Mouse (Mus musculus) midbrain, embryonic 15.5 days (tissue): ENCODE results near the gene Cacnb4. TPM values are rescaled to one million over a fixed set of nuclear protein-coding genes. Genes with fewer than 3 reads are reported as not detected.

Experiments used
- ATAC-seq: fragments of 200-750 bp; cut with Nextera tagmentation; replicated peaks from 2 replicates; pipeline ENCODE4 v1.8.0; 2017; ENCODE audit warnings: moderate TSS enrichment
- H3K27ac ChIP-seq: fragments of 300-500 bp; sonication (generic); 2 replicates; pipeline ENCODE4 v1.5.1; 2015; ENCODE audit warnings: mild to moderate bottlenecking, inconsistent platforms
- H3K27me3 ChIP-seq: fragments of 300-500 bp; sonication (generic); replicated peaks from 2 replicates; pipeline ENCODE4 v1.6.1; 2015; ENCODE audit warnings: inconsistent platforms
- H3K36me3 ChIP-seq: fragments of 300-500 bp; sonication (generic); replicated peaks from 2 replicates; pipeline ENCODE4 v1.6.1; 2015; ENCODE audit warnings: inconsistent platforms
- H3K4me1 ChIP-seq: fragments of 300-500 bp; sonication (generic); 2 replicates; pipeline ENCODE4 v1.6.1; 2015; ENCODE audit warnings: inconsistent platforms
- H3K4me2 ChIP-seq: fragments of 300-500 bp; sonication (generic); 2 replicates; pipeline ENCODE4 v1.6.1; 2015; ENCODE audit warnings: inconsistent platforms, mild to moderate bottlenecking, moderate library complexity
- H3K4me3 ChIP-seq: fragments of 300-500 bp; sonication (generic); 2 replicates; pipeline ENCODE4 v1.5.1; 2015; ENCODE audit warnings: mild to moderate bottlenecking, inconsistent platforms
- H3K9ac ChIP-seq: fragments of 300-500 bp; sonication (generic); 2 replicates; pipeline ENCODE4 v1.6.1; 2015; ENCODE audit warnings: mild to moderate bottlenecking, inconsistent platforms
- H3K9me3 ChIP-seq: fragments of 300-500 bp; sonication (generic); 2 replicates; pipeline ENCODE4 v1.6.1; 2016; ENCODE audit warnings: inconsistent platforms
- WGBS: fragments of 180-500 bp; shearing (Covaris S2); methylation state at CpG from one replicate; pipeline ENCODE4 v1.1.7; 2015; ENCODE audit warnings: mixed read lengths; 5-methylcytosine and 5-hydroxymethylcytosine counted together
- polyA plus RNA-seq: library from polyadenylated mRNA; unstranded; fragments of >200 nt; fragmentation: Nextera tagmentation; extraction: Ambion mirVana; gene quantifications from 2 replicates; pipeline ENCODE4 v1.2.1, GENCODE M21; 2015

Cacnb4 gene
- polyA plus RNA-seq, 1 experiment from 2014 or later = 13.7 TPM

DNA sequence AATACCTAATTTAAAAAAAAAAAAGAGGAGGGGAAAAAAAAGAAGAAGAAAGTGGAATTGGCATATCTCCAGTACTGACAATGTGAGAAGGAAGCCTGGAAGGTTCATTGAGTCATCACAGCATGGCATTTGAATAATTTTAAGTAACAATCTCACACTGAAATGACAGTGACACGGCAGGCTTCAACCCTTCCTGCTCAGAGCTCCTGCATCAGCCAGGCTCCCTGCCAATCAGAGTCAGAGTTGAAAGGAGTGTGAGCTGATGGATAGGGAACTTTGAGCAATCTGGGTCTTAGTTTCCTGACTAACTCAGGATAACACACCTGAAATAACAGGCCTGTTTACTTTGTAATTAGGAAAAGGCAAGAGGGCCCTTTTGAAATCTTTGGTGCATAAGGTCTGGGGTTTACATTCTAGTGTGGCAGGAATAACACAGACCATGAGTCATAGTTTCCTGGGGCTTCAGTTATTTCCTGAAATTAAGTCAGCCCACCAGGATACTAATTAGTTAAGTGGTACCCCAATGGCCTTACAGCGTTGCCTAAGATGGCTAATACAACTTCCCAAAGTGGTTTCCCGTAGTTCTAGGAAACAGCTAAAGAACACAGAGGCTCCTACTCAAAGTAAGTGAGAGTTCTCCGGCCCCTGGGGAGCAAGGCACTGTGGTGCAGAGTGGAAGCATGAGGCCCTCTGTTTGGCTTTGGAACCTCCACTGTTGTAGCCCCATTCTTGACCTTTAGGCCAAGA, 204.9 kb downstream of the Cacnb4 start:
- Histone ChIP-seq H3K4me3 (no peak overlapping the region), H3K4me1 (no peaks in the 10 kb centered on the region), H3K27me3 (no peaks in the 10 kb centered on the region), H3K9ac (no peak overlapping the region), H3K9me3 (no peaks in the 10 kb centered on the region), H3K27ac (no peak overlapping the region), H3K36me3 (peaks cover 8% of the 10 kb centered on the region), H3K4me2 (no peak overlapping the region)
- WGBS = 52% methylated on average over 4 of the region's 4 CpGs
- ATAC-seq = no peak

DNA sequence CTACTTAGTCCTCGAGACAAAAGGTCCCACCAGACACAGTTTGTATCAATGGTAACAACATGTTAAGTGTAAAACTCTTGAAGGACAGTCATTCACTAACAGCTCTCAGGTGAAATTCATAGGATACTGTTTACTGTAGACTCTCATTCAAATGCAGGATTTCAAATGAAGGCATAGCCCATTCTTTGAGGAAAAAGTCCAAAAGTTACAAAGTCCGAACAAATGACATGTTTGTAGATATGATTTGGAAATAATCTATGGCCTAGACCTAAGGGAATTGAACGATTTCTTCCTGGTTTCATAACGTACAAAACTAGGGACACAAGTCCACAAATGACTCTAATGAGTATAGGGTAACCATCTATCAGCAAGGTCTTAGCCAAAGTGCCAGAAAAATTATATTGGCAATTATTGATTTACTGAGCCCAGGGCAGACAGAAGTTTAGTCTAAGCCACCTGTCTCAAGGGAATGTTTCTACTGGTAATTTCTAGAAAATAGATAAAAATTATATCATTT, 206.5 kb downstream of the Cacnb4 start:
- Histone ChIP-seq H3K4me3 (no peak overlapping the region), H3K27me3 (no peaks in the 10 kb centered on the region), H3K4me1 (no peaks in the 10 kb centered on the region), H3K4me2 (no peak overlapping the region), H3K9ac (no peak overlapping the region), H3K27ac (no peak overlapping the region), H3K36me3 (0 out of 2 replicates have a peak, but pooled peaks cover 8% of the 10 kb centered on the region), H3K9me3 (no peaks in the 10 kb centered on the region)
- 88% methylated on average over 4 of the region's 4 CpGs for WGBS
- ATAC-seq = no peak

DNA sequence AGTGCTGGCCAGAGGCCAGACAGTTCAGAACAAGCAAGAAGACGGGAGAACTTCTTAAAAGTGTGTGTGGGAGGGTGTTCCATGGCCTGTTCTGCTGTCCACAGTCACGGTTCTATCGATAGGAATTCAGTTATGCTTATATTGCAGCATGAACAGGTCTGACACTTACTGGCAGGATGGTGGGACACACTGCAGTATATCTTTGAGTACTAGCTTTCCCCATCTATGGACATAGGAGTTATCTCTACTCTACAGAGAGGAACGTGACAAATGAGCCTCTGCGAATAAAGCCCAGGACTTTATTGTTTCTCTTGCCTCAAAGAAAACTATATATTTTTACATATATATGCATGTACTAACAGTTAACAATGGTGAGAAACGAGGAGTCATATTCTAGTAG, 209.0 kb downstream of the Cacnb4 start:
- Histone ChIP-seq H3K4me1 (no peaks in the 10 kb centered on the region), H3K4me2 (no peak overlapping the region), H3K4me3 (no peak overlapping the region), H3K27me3 (no peaks in the 10 kb centered on the region), H3K9me3 (no peaks in the 10 kb centered on the region), H3K27ac (no peak overlapping the region), H3K9ac (no peak overlapping the region), H3K36me3 (no peaks in the 10 kb centered on the region)
- 85% methylated on average over 6 of the region's 6 CpGs for WGBS
- ATAC-seq = no peak

DNA sequence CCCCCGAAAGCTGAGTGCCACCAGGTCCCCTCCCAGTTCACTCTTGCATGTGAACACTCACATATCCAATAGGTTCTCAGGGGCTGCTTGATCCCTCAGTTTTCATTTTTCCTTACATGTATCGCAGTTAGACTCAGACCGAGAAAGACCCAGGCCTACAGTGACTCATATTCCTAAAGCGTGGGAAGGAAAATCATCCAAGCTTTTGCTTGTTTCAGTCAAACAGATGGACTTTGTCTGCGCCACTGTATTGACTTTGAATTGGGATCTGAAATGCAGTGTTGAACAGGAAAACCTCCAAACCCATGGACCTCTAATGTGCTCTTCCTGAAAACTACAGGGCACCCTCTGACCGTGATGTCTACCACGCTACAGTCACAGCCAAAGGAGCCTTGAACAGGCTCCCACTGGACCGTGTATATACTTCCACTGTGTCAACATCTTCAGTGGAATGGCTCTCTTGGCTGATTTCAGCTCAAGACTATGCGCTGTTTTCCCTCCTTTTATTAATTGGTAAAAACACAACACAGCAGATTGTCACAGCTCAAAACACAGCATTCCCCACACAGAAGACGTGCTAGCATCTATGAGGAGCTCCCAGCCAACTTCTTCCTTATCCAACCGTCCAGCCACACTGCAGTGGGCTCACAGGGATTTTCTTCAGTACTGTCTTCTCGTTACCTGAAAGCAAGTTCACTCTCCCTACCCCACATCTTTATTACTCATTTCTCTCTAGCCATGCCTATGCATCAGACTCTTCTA, 215.2 kb downstream of the Cacnb4 start:
- H3K27me3 ChIP-seq = no peaks in the 10 kb centered on the region
- no peak overlapping the region for H3K4me3 ChIP-seq
- no peaks in the 10 kb centered on the region for H3K9me3 ChIP-seq
- no peak overlapping the region for H3K9ac ChIP-seq
- H3K27ac ChIP-seq = no peak overlapping the region
- H3K4me2 ChIP-seq = no peak overlapping the region
- 92% methylated on average over 12 of the region's 12 CpGs for WGBS
- H3K36me3 ChIP-seq = no peaks in the 10 kb centered on the region
- no peak for ATAC-seq
- no peaks in the 10 kb centered on the region for H3K4me1 ChIP-seq

DNA sequence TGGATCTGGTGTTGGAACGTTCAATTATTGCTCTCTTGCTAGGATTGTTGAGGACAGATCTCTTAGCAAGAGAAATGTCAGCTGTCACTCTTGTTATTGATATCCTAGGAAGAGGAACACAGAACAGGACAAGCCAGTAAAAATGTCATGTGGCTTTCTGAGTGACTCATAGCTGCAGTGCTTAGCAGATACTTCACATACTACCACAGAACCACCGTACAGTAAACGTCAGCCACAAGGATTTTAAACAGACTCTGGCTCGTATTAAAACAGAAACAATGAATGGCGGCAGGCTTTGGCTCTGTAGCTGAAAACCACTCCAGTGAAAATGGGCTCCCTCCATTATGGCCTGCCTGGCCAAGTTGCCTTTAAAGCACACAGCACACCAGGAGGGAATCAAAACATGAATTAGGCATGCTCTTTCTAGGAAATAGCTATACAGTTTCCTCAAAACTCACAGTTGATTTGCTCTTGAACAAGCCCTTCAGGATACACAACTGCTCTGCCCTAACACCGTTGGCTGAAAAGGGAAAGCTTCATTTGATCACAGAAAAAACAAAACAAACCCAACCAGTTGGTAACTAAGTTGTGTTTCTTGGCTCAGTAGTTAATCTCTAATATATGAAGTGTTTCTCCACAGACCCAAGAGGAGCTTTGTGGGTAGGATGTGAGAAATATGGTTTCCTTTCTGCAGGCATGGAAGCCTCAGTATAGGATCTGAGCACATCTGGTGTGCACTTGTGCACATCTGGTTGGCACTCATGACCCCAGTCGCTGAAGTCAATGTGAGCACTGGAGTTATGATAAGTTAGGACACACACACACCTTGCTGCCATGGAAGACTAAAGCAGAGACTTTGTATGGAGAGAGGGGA, 220.8 kb downstream of the Cacnb4 start:
- Histone ChIP-seq H3K27me3 (no peaks in the 10 kb centered on the region), H3K4me3 (no peak overlapping the region), H3K36me3 (peaks cover 3% of the 10 kb centered on the region; the same call in 1 of the 2 replicates), H3K9me3 (no peaks in the 10 kb centered on the region), H3K4me1 (no peaks in the 10 kb centered on the region), H3K4me2 (no peak overlapping the region), H3K9ac (no peak overlapping the region), H3K27ac (no peak overlapping the region)
- no peak for ATAC-seq
- 70% methylated on average over 7 of the region's 7 CpGs for WGBS

DNA sequence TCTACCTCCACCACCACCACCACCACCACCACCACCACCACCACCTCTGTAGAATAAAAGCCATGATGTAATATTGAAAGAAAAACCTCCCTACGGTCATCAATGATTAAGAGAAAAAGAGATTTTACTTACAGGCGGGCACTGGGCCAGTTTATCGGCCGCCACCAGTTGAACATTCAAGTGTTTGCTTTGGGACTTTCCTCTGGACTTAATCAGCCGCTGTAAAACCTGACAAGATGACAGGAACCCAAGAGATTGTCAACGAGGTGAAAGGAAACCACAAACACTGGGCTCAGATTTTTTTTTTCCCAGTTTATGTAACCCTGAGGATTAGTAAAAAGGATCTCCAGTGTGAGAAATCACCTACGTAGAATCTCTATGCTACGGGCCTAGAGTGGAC, 226.8 kb downstream of the Cacnb4 start:
- no peak for ATAC-seq
- H3K4me1 ChIP-seq = no peaks in the 10 kb centered on the region
- no peak overlapping the region for H3K9ac ChIP-seq
- no peaks in the 10 kb centered on the region for H3K27me3 ChIP-seq
- H3K36me3 ChIP-seq = peaks cover 7% of the 10 kb centered on the region; the same call in 1 of the 2 replicates
- H3K4me2 ChIP-seq = no peak overlapping the region
- H3K4me3 ChIP-seq = no peak overlapping the region
- WGBS = 90% methylated on average over 8 of the region's 8 CpGs
- H3K9me3 ChIP-seq = no peaks in the 10 kb centered on the region
- H3K27ac ChIP-seq = no peak overlapping the region

DNA sequence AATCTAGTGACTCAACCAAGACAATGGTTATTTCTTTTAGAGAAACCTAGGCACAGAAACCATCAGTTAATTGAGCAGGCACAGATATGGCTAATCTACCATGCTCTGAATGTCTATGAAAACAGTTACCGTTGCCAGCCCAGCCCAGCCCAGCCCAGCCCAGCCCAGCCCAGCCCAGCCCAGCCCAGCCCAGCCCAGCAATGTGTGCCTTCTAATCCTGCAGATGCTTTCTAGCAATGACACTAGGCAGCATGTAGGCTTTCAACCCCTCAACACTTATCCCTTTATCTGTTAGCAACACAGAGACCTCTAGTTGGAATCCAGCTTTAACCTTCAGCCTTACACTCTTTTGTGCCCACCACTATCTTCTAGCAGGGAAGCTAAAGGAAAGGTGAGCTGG, 227.7 kb downstream of the Cacnb4 start:
- ATAC-seq = no peak
- WGBS = 85% methylated on average over 1 of the region's 1 CpGs
- H3K9ac ChIP-seq = no peak overlapping the region
- no peak overlapping the region for H3K4me3 ChIP-seq
- peaks cover 7% of the 10 kb centered on the region; the same call in 1 of the 2 replicates for H3K36me3 ChIP-seq
- H3K9me3 ChIP-seq = no peaks in the 10 kb centered on the region
- no peaks in the 10 kb centered on the region for H3K27me3 ChIP-seq
- no peak overlapping the region for H3K27ac ChIP-seq
- no peaks in the 10 kb centered on the region for H3K4me1 ChIP-seq
- no peak overlapping the region for H3K4me2 ChIP-seq

DNA sequence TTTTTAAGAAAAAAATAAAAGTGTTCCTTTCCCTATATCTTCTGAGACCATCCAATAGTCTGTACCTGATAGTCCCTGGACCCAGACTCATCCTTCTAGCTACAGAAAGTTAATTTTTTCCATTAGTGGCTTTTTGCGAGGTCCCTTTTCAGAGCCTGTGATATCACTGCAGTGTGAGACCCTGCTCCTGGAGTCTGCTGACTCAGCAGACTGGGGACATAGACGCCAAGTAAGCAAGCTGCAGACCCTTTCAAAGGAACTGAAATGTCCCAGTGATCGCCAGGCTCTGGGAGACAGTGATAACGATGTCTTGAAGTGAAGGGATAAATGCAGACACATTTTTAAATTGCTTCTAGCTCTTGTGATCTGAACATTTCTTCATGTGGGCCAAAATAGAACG, 230.0 kb downstream of the Cacnb4 start:
- no peaks in the 10 kb centered on the region for H3K4me1 ChIP-seq
- H3K27me3 ChIP-seq = no peaks in the 10 kb centered on the region
- 74% methylated on average over 5 of the region's 5 CpGs for WGBS
- H3K4me3 ChIP-seq = no peak overlapping the region
- no peak overlapping the region for H3K4me2 ChIP-seq
- H3K36me3 ChIP-seq = peaks cover 7% of the 10 kb centered on the region; the same call in 1 of the 2 replicates
- no peak overlapping the region for H3K9ac ChIP-seq
- no peaks in the 10 kb centered on the region for H3K9me3 ChIP-seq
- ATAC-seq = no peak
- no peak overlapping the region for H3K27ac ChIP-seq

DNA sequence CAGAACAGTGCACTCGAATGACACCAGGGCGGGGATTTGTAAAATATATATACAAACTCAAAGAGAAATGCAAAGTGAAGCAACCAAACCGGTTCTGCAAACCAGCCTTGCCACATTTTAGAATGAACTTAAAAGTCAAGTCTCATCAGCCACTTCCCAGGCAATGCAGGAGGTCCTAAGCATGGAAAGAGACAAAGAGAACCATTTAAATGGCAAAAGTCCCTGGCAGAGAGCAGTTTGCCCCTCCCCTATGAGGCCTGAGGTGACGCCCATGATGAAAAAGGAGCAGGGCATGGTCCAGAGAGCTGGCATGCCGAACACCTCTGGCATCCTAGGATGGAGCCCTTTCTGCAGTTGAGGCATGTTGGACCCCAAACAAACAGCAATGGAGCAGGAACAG, 234.5 kb downstream of the Cacnb4 start:
- Histone ChIP-seq H3K27me3 (no peaks in the 10 kb centered on the region), H3K9ac (no peak overlapping the region), H3K4me1 (no peaks in the 10 kb centered on the region), H3K4me2 (no peak overlapping the region), H3K27ac (no peak overlapping the region), H3K36me3 (no peaks in the 10 kb centered on the region), H3K9me3 (no peaks in the 10 kb centered on the region), H3K4me3 (no peak overlapping the region)
- 41% methylated on average over 5 of the region's 5 CpGs for WGBS
- no peak for ATAC-seq

DNA sequence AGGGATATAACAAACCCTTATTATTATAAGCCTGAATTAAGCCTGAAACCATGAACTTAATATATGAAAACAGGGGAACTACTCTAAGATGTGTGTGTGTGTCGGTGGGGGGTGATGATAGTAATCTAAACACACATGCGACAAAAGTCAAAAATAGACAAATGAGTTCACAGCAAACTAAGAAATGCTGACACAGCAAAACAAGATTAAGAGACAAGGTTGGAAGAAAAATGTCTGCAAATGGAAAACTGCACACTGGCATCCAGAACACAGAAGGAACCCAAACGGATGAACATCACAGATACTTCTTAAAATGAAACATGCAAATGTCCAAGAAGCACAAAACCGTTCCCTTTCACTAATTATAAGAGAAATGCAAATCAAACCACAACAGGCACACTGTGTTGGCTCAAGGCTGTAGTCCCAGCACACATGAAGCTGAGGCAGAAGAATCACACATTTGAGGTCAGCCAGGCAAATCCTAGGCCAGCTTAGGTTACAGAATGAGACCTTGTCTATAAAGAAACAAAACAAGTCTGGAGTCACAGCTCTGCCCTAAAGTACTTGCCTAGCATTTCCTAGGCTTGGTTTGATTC, 236.1 kb downstream of the Cacnb4 start:
- Histone ChIP-seq H3K4me1 (no peaks in the 10 kb centered on the region), H3K9me3 (no peaks in the 10 kb centered on the region), H3K9ac (no peak overlapping the region), H3K4me2 (no peak overlapping the region), H3K36me3 (no peaks in the 10 kb centered on the region; the same call in 1 of the 2 replicates), H3K27ac (no peak overlapping the region), H3K4me3 (no peak overlapping the region), H3K27me3 (no peaks in the 10 kb centered on the region)
- 89% methylated on average over 4 of the region's 4 CpGs for WGBS
- ATAC-seq = no peak

DNA sequence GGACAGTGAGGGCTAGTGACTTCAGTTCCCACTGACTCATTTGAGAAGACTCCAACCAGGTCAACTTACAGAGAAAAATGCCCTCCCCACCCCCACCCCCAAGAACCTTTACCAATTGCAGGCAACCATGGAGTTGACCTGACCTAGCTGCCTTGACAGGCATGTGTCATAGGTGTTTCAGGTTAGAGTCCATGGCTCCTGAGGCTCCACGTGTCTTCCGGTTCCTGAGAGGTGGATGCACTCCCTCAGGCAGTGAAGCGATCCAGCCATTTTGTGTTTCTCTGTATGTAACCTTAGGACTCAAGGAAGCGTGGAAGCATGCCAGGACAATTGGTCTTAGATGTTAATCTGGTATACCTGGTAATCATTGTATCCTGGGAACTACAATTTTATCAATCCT, 238.2 kb downstream of the Cacnb4 start:
- Histone ChIP-seq H3K4me3 (no peak overlapping the region), H3K27ac (no peak overlapping the region), H3K36me3 (no peaks in the 10 kb centered on the region; the same call in 1 of the 2 replicates), H3K4me2 (no peak overlapping the region), H3K27me3 (no peaks in the 10 kb centered on the region), H3K9me3 (no peaks in the 10 kb centered on the region), H3K4me1 (no peaks in the 10 kb centered on the region), H3K9ac (no peak overlapping the region)
- no peak for ATAC-seq
- 94% methylated on average over 4 of the region's 4 CpGs for WGBS

DNA sequence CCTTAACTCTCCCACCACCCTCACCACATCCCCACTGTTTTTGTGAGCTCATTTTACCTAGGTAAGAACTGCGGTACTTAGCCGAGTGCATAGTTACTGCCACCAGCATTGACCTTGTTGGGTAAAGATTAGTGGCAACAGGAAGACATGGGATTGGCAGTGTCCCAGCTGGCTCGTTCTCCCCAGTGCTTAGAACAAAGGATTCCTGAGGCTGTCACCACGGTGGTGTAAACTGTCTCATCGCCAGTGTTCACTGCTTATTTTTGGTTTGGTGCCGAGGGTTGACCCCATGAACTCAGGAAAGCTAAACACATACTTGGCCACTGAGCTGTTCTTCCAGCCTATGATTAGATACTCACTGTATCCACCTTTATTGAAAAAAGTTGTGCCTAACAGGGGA, 238.6 kb downstream of the Cacnb4 start:
- H3K27ac ChIP-seq = no peak overlapping the region
- no peak for ATAC-seq
- no peak overlapping the region for H3K9ac ChIP-seq
- H3K4me3 ChIP-seq = no peak overlapping the region
- no peaks in the 10 kb centered on the region for H3K9me3 ChIP-seq
- H3K36me3 ChIP-seq = no peaks in the 10 kb centered on the region; the same call in 1 of the 2 replicates
- WGBS = 61% methylated on average over 6 of the region's 6 CpGs
- no peak overlapping the region for H3K4me2 ChIP-seq
- no peaks in the 10 kb centered on the region for H3K27me3 ChIP-seq
- no peaks in the 10 kb centered on the region for H3K4me1 ChIP-seq
